Mouse (Mus musculus): ENCODE results near the gene Hpcal1. TPM values are rescaled to one million over a fixed set of nuclear protein-coding genes. Genes with fewer than 3 reads are reported as not detected.

The Hpcal1 gene
- polyA plus RNA-seq, 1 experiment from 2014 or later, result 55.5 TPM

- Histone ChIP-seq H3K27me3 (no peaks in the 10 kb centered on the region), H3K4me1 (peaks cover 20% of the 10 kb centered on the region), H3K9me3 (replicated peaks) (no peaks in the 10 kb centered on the region), H3K9ac (no peak overlapping the region), H3K4me2 (no peak overlapping the region), H3K4me3 (replicated peaks) (no peak overlapping the region), H3K36me3 (no peaks in the 10 kb centered on the region), H3K27ac (no peak overlapping the region)
- ATAC-seq (replicated peaks; ENCODE audit: low FRiP score), result no peak
- 79% methylated on average over 9 of the region's 9 CpGs for whole genome bisulfite sequencing
Measured at GRCm38 (mm10) chr12:17663991-17664635, 26.5 kb upstream of the Hpcal1 start.

GRCm38 (mm10) chr12:17665906-17666326 is 24.7 kb upstream of the Hpcal1 start:
- no peak overlapping the region for H3K9ac ChIP-seq
- H3K27me3 ChIP-seq, result no peaks in the 10 kb centered on the region
- peaks cover 20% of the 10 kb centered on the region for H3K4me1 ChIP-seq
- H3K4me2 ChIP-seq, result no peak overlapping the region
- no peaks in the 10 kb centered on the region for H3K9me3 ChIP-seq (replicated peaks)
- no peaks in the 10 kb centered on the region for H3K36me3 ChIP-seq
- no peak overlapping the region for H3K4me3 ChIP-seq (replicated peaks)
- ATAC-seq (replicated peaks; ENCODE audit: low FRiP score), result peak; percentile 78
- WGBS, result 37% methylated on average over 7 of the region's 7 CpGs
- H3K27ac ChIP-seq, result peak overlapping the region; percentile 76

- peak; percentile 35; the same call in 1 of the 2 replicates for ATAC-seq (replicated peaks; ENCODE audit: low FRiP score)
- peak overlapping the region; percentile 76 for H3K27ac ChIP-seq
- WGBS, result 80% methylated on average over 2 of the region's 2 CpGs
- no peak overlapping the region for H3K4me2 ChIP-seq
- H3K36me3 ChIP-seq, result no peaks in the 10 kb centered on the region
- no peak overlapping the region for H3K9ac ChIP-seq
- H3K4me3 ChIP-seq (replicated peaks), result no peak overlapping the region
- peaks cover 17% of the 10 kb centered on the region for H3K4me1 ChIP-seq
- H3K27me3 ChIP-seq, result no peaks in the 10 kb centered on the region
- H3K9me3 ChIP-seq (replicated peaks), result no peaks in the 10 kb centered on the region
Measured at GRCm38 (mm10) chr12:17666616-17667015, 24.0 kb upstream of the Hpcal1 start.

- WGBS, result 52% methylated on average over 7 of the region's 7 CpGs
- no peak for ATAC-seq (replicated peaks; ENCODE audit: low FRiP score)
Measured at GRCm38 (mm10) chr12:17673729-17674128, 16.9 kb upstream of the Hpcal1 start.

GRCm38 (mm10) chr12:17674182-17674812 is 16.4 kb upstream of the Hpcal1 start:
- Histone ChIP-seq H3K27ac (no peak overlapping the region), H3K36me3 (no peaks in the 10 kb centered on the region), H3K27me3 (no peaks in the 10 kb centered on the region), H3K9ac (no peak overlapping the region), H3K4me3 (replicated peaks) (no peak overlapping the region), H3K4me2 (no peak overlapping the region), H3K9me3 (replicated peaks) (no peaks in the 10 kb centered on the region), H3K4me1 (0 out of 2 replicates have a peak, but pooled peaks cover 4% of the 10 kb centered on the region)
- no peak for ATAC-seq (replicated peaks; ENCODE audit: low FRiP score)
- 41% methylated on average over 6 of the region's 6 CpGs for WGBS

More at GRCm38 (mm10) chr12:17673729-17674128, 16.9 kb upstream of the Hpcal1 start:
- 0 out of 2 replicates have a peak, but pooled peaks cover 4% of the 10 kb centered on the region for H3K4me1 ChIP-seq
- no peak overlapping the region for H3K4me3 ChIP-seq (replicated peaks)
- no peaks in the 10 kb centered on the region for H3K9me3 ChIP-seq (replicated peaks)
- no peaks in the 10 kb centered on the region for H3K27me3 ChIP-seq
- H3K9ac ChIP-seq, result no peak overlapping the region
- no peaks in the 10 kb centered on the region for H3K36me3 ChIP-seq
- no peak overlapping the region for H3K4me2 ChIP-seq
- H3K27ac ChIP-seq, result no peak overlapping the region

- Histone ChIP-seq H3K4me3 (replicated peaks) (no peak overlapping the region), H3K4me1 (0 out of 2 replicates have a peak, but pooled peaks cover 4% of the 10 kb centered on the region), H3K4me2 (no peak overlapping the region), H3K9ac (no peak overlapping the region), H3K27me3 (no peaks in the 10 kb centered on the region), H3K27ac (no peak overlapping the region), H3K36me3 (no peaks in the 10 kb centered on the region), H3K9me3 (replicated peaks) (no peaks in the 10 kb centered on the region; the same call in 1 of the 2 replicates)
- 80% methylated on average over 2 of the region's 2 CpGs for WGBS
- no peak for ATAC-seq (replicated peaks; ENCODE audit: low FRiP score)
Measured at GRCm38 (mm10) chr12:17677743-17678142, 12.9 kb upstream of the Hpcal1 start.

GRCm38 (mm10) chr12:17679571-17679970 is 11.1 kb upstream of the Hpcal1 start:
- H3K9ac ChIP-seq, result no peak overlapping the region
- H3K36me3 ChIP-seq, result no peaks in the 10 kb centered on the region
- H3K4me2 ChIP-seq, result no peak overlapping the region
- no peak overlapping the region for H3K27ac ChIP-seq
- no peaks in the 10 kb centered on the region; the same call in 1 of the 2 replicates for H3K9me3 ChIP-seq (replicated peaks)
- H3K4me3 ChIP-seq (replicated peaks), result no peak overlapping the region
- H3K4me1 ChIP-seq, result no peaks in the 10 kb centered on the region
- WGBS, result 87% methylated on average over 4 of the region's 4 CpGs
- no peak for ATAC-seq (replicated peaks; ENCODE audit: low FRiP score)
- H3K27me3 ChIP-seq, result no peaks in the 10 kb centered on the region

GRCm38 (mm10) chr12:17682161-17682560 is 8.5 kb upstream of the Hpcal1 start:
- no peak overlapping the region for H3K4me3 ChIP-seq (replicated peaks)
- no peak for ATAC-seq (replicated peaks; ENCODE audit: low FRiP score)
- WGBS, result 91% methylated on average over 2 of the region's 2 CpGs
- no peaks in the 10 kb centered on the region for H3K27me3 ChIP-seq
- no peak overlapping the region for H3K27ac ChIP-seq
- no peaks in the 10 kb centered on the region for H3K4me1 ChIP-seq
- no peaks in the 10 kb centered on the region for H3K36me3 ChIP-seq
- H3K9ac ChIP-seq, result no peak overlapping the region
- no peaks in the 10 kb centered on the region; the same call in 1 of the 2 replicates for H3K9me3 ChIP-seq (replicated peaks)
- no peak overlapping the region for H3K4me2 ChIP-seq

- Histone ChIP-seq H3K9me3 (replicated peaks) (no peaks in the 10 kb centered on the region; the same call in 1 of the 2 replicates), H3K27ac (no peak overlapping the region), H3K4me3 (replicated peaks) (no peak overlapping the region), H3K27me3 (no peaks in the 10 kb centered on the region), H3K36me3 (no peaks in the 10 kb centered on the region), H3K4me1 (0 out of 2 replicates have a peak, but pooled peaks cover 1% of the 10 kb centered on the region), H3K9ac (no peak overlapping the region), H3K4me2 (no peak overlapping the region)
- no peak for ATAC-seq (replicated peaks; ENCODE audit: low FRiP score)
- 87% methylated on average over 1 of the region's 1 CpGs for WGBS
Measured at GRCm38 (mm10) chr12:17684315-17684714, 6.3 kb upstream of the Hpcal1 start.

- H3K4me3 ChIP-seq (replicated peaks), result no peak overlapping the region
- H3K36me3 ChIP-seq, result no peaks in the 10 kb centered on the region
- H3K9ac ChIP-seq, result no peak overlapping the region
- no peak overlapping the region for H3K4me2 ChIP-seq
- no peaks in the 10 kb centered on the region for H3K27me3 ChIP-seq
- peaks cover 11% of the 10 kb centered on the region for H3K4me1 ChIP-seq
- H3K9me3 ChIP-seq (replicated peaks), result no peaks in the 10 kb centered on the region; the same call in 1 of the 2 replicates
- no peak for ATAC-seq (replicated peaks; ENCODE audit: low FRiP score)
- no peak overlapping the region for H3K27ac ChIP-seq
- WGBS, result 57% methylated on average over 2 of the region's 2 CpGs
Measured at GRCm38 (mm10) chr12:17686116-17686515, 4.5 kb upstream of the Hpcal1 start.

- Histone ChIP-seq H3K4me1 (peaks cover 37% of the 10 kb centered on the region), H3K27ac (peak overlapping the region; percentile 56), H3K27me3 (no peaks in the 10 kb centered on the region), H3K4me2 (no peak overlapping the region), H3K4me3 (replicated peaks) (no peak overlapping the region), H3K9ac (no peak overlapping the region), H3K36me3 (no peaks in the 10 kb centered on the region), H3K9me3 (replicated peaks) (no peaks in the 10 kb centered on the region)
- 84% methylated on average over 3 of the region's 3 CpGs for WGBS
- no peak for ATAC-seq (replicated peaks; ENCODE audit: low FRiP score)
Measured at GRCm38 (mm10) chr12:17688913-17689312, 1.7 kb upstream of the Hpcal1 start.

GRCm38 (mm10) chr12:17689931-17690563 is 609 bp upstream of the Hpcal1 start:
- peak; percentile 83; the same call in 1 of the 2 replicates for ATAC-seq (replicated peaks; ENCODE audit: low FRiP score)
- Histone ChIP-seq H3K9ac (no peak overlapping the region), H3K36me3 (no peaks in the 10 kb centered on the region), H3K4me1 (peaks cover 49% of the 10 kb centered on the region), H3K4me2 (peak overlapping the region; percentile 94), H3K27me3 (no peaks in the 10 kb centered on the region), H3K9me3 (replicated peaks) (no peaks in the 10 kb centered on the region), H3K27ac (peak overlapping the region; percentile 82), H3K4me3 (replicated peaks) (peak overlapping the region; percentile 78)
- 11% methylated on average over 20 of the region's 20 CpGs for WGBS

Measured in kidney, embryonic 15.5 days (tissue).